Mouse (Mus musculus) stomach, postnatal 0 days (tissue): ENCODE data around the gene Magi3.

Source experiments
- CTCF ChIP-seq: IDR thresholded peaks from 2 replicates; pipeline ENCODE4 v1.5.1; 2016; ENCODE audit warnings: antibody characterized with exemption, low read depth, mild to moderate bottlenecking, moderate library complexity
- EP300 ChIP-seq: optimal IDR thresholded peaks from 2 replicates; pipeline ENCODE3; 2016; ENCODE audit warnings: antibody characterized with exemption

GRCm38 (mm10) chr3:104247057-104247456 is 26.9 kb upstream of the Magi3 start:
- no peak for TF ChIP-seq CTCF
- TF ChIP-seq EP300: no peak
